Mouse (Mus musculus): ENCODE measurements around the gene Rgs9. TPM values are rescaled to one million over a fixed set of nuclear protein-coding genes. Genes with fewer than 3 reads are reported as not detected.

Rgs9 gene
- total and polyA plus RNA-seq, 3 experiments, result 0.55 to 1.4 (median 1.2) TPM

DNA sequence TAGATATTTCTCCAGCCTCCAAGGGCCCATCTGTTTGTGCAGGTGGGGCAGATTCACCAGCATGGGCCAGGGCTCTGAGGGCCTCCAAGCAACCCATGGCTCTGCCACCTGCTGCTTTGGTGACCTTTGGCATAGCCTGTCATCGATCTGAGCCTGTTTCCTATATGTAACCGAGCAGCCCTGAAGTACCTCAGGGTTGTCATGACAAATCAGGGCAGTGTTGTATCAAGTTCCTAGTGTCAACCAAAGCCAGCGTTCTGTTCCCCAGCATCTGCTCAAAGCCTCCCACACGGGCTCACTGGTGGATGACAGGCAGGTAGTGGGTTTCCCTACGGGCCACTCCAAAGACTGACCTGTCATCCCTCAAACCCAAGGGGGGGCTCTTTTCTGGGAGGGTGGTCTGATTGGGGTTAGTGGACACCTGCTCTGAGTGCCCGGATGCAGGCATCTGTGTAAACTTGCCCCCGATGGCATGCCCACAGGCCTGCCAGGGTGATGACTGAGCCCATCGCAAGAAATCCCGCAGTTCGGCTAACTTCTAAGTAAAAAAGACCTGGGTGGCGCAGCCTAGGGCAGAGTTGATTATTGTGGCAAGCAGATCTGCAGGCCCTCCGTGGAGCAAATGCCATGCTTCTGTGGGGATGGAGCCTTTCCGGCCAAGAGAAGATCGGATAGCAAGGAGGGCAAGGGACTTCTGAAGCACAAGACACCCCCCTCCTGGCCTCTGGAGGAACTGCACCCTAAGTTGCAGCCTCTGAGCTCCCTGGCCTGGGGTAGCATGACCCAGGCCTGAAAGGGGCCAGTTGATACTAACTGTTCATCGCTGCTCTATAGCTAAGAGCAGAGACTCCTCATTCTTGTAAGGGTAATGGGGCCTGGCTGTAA is 105.0 kb downstream of the Rgs9 start:
- Histone ChIP-seq H3K9me3 (replicated peaks; ENCODE audit: low read length) (peaks cover 9% of the 10 kb centered on the region), H3K4me3 (replicated peaks in 1 of 3; ENCODE audit: low read depth in 2 of 3, low read length in 2 of 3, poor library complexity in 1 of 3) (no peak overlapping the region), H3K4me1 (ENCODE audit: control insufficient read depth in 1 of 2, insufficient read depth in 2 of 2) (0 out of 4 replicates have a peak, but pooled peaks cover 0 to 3% of the 10 kb centered on the region in 2 experiments), H3K9ac (ENCODE audit: insufficient read depth, low read depth) (no peak overlapping the region), H3K79me2 (replicated peaks; ENCODE audit: control insufficient read depth, extremely low read depth, insufficient read depth, poor library complexity, severe bottlenecking) (no peaks in the 10 kb centered on the region), H3K27me3 (replicated peaks) (peaks cover 6% of the 10 kb centered on the region), H3K27ac (ENCODE audit: insufficient read depth, low read depth) (no peak overlapping the region), H3K36me3 (replicated peaks in 1 of 2; ENCODE audit: control insufficient read depth in 1 of 2, insufficient read depth in 1 of 2, low read length in 1 of 2) (no peaks in the 10 kb centered on the region), H3K4me2 (ENCODE audit: insufficient read depth, low read depth, poor library complexity, severe bottlenecking) (no peak overlapping the region)
- in situ Hi-C loops (cut with MboI; ENCODE audit: low pct_ligation_motif_present, low pct_unique_long_range_greater_than_20kb, low sequenced_read_pairs) (loop anchor here (10.0 to 25.0 kb wide), 2 partner anchors 606 to 738 kb away; no protein-coding TSS in a partner anchor), dilution Hi-C loops (cut with MboI; ENCODE audit: extremely low pct_ligation_motif_present, extremely low pct_unique_long_range_greater_than_20kb, low sequenced_read_pairs) (no loop called here)
- peak; percentile 84 for DNase-seq (ENCODE audit: extremely low read depth)
- peak; percentile 78 to 96 for TF ChIP-seq CTCF (conservative IDR thresholded peaks at IDR 0.05 in 1 of 2, IDR thresholded peaks at IDR 0.05 in 1 of 2; ENCODE audit: low read depth in 2 of 2, low read length in 2 of 2)
- peak; percentile 97 for TF ChIP-seq RAD21 (IDR thresholded peaks at IDR 0.05; ENCODE audit: low read depth, low read length)
- TF ChIP-seq MYC (IDR thresholded peaks at IDR 0.05; ENCODE audit: low read depth, low read length), result no peak
- peak; percentile 89 for TF ChIP-seq SMC3 (IDR thresholded peaks at IDR 0.05; ENCODE audit: low read depth, low read length)
- TF ChIP-seq ZC3H11A (IDR thresholded peaks at IDR 0.05; ENCODE audit: low read depth, low read length), result peak; percentile 63
- no peak for TF ChIP-seq SIN3A (IDR thresholded peaks at IDR 0.05; ENCODE audit: low read length)
- TF ChIP-seq IRF4 (IDR thresholded peaks at IDR 0.05; ENCODE audit: low read depth, low read length), result peak; percentile 45; the same call in 1 of the 2 replicates
- no peak for TF ChIP-seq CHD1 (IDR thresholded peaks at IDR 0.05; ENCODE audit: low read depth, low read length)
- TF ChIP-seq JUND (conservative IDR thresholded peaks at IDR 0.05; ENCODE audit: low read depth, low read length), result no peak

- H3K9me3 ChIP-seq (replicated peaks; ENCODE audit: low read length), result no peaks in the 10 kb centered on the region
- in situ Hi-C loops (cut with MboI; ENCODE audit: low pct_ligation_motif_present, low pct_unique_long_range_greater_than_20kb, low sequenced_read_pairs), result loop anchor here (25.0 kb wide), 1 partner anchor 601 kb away; no protein-coding TSS in a partner anchor
- H3K9ac ChIP-seq (ENCODE audit: insufficient read depth, low read depth), result no peak overlapping the region
- no peak for DNase-seq (ENCODE audit: extremely low read depth)
- TF ChIP-seq USF2 (conservative IDR thresholded peaks at IDR 0.05; ENCODE audit: low read depth, low read length) (no peak), JUN (IDR thresholded peaks at IDR 0.05; ENCODE audit: insufficient read depth, low read depth, low read length) (no peak), SMC3 (IDR thresholded peaks at IDR 0.05; ENCODE audit: low read depth, low read length) (no peak), USF1 (IDR thresholded peaks at IDR 0.05; ENCODE audit: low read depth, low read length) (no peak), ZNF384 (IDR thresholded peaks at IDR 0.05; ENCODE audit: low read depth, low read length) (no peak), TCF12 (IDR thresholded peaks at IDR 0.05; ENCODE audit: low read depth, low read length) (no peak), MXI1 (IDR thresholded peaks at IDR 0.05; ENCODE audit: low read depth, low read length) (no peak), ZMIZ1 (IDR thresholded peaks at IDR 0.05; ENCODE audit: low read depth, low read length) (no peak)
- H3K4me3 ChIP-seq (replicated peaks in 1 of 3; ENCODE audit: low read depth in 2 of 3, low read length in 2 of 3, poor library complexity in 1 of 3), result no peak overlapping the region
- no peak overlapping the region for H3K4me2 ChIP-seq (ENCODE audit: insufficient read depth, low read depth, poor library complexity, severe bottlenecking)
- H3K4me1 ChIP-seq (ENCODE audit: control insufficient read depth in 1 of 2, insufficient read depth in 2 of 2), result 0 out of 4 replicates have a peak, but pooled peaks cover 0 to 3% of the 10 kb centered on the region in 2 experiments
- no peaks in the 10 kb centered on the region for H3K36me3 ChIP-seq (replicated peaks in 1 of 2; ENCODE audit: control insufficient read depth in 1 of 2, insufficient read depth in 1 of 2, low read length in 1 of 2)
- dilution Hi-C loops (cut with MboI; ENCODE audit: extremely low pct_ligation_motif_present, extremely low pct_unique_long_range_greater_than_20kb, low sequenced_read_pairs), result no loop called here
- H3K79me2 ChIP-seq (replicated peaks; ENCODE audit: control insufficient read depth, extremely low read depth, insufficient read depth, poor library complexity, severe bottlenecking), result no peaks in the 10 kb centered on the region
- H3K27me3 ChIP-seq (replicated peaks), result no peaks in the 10 kb centered on the region
- H3K27ac ChIP-seq (ENCODE audit: insufficient read depth, low read depth), result no peak overlapping the region
These were observed 109.7 kb downstream of the Rgs9 start for GRCm38 (mm10) chr11:109188235-109188634.

Data from CH12.LX (cell line).